10 mouse cellular contexts compared by ENCODE assay signal in genomic region chr10:110707390-110708113, GRCm38 (mm10). TPM values are rescaled to one million over a fixed set of nuclear protein-coding genes. Genes with fewer than 3 reads are reported as not detected.
A peak's percentile ranks its signal among the peaks of the same experiment; 100 is the strongest.
DNase-seq lines count a peak whose midpoint lies in the region; ATAC-seq and TF ChIP-seq lines count a peak whose summit lies in the region.
"Had no signal": no experiment of that assay in that cellular context is flagged by ENCODE, and none has a peak within 500 bp of the region (broad histone marks: within the 10 kb centered on the region; RNA-seq: fewer than 3 reads in every experiment).

No protein-coding gene starts in this region.

- no peak overlapping the region for H3K9ac ChIP-seq in intestine, embryonic 14.5 days (ENCODE audit: low read length)
- peak overlapping the region; percentile 5; the same call in 1 of the 2 replicates for H3K9ac ChIP-seq in liver, adult 2 months (ENCODE audit: low read depth, low read length)
- H3K9ac ChIP-seq: hindbrain, embryonic 15.5 days had no signal

- no peaks in the 10 kb centered on the region for H3K79me2 ChIP-seq in liver, adult 2 months (ENCODE audit: control insufficient read depth, insufficient read depth, low read length)

- DNase-seq in embryo, embryonic 10 days (ENCODE audit: low spot score), result peak; percentile 35
- no peak for DNase-seq in embryo, embryonic 9.5 days (ENCODE audit: extremely low spot score)
- peak; percentile 39 for DNase-seq in A20 (ENCODE audit: low read depth, low spot score)
- DNase-seq in intestine, embryonic 14.5 days (ENCODE audit: low spot score), result peak; percentile 53
- DNase-seq in liver, adult 2 months (ENCODE audit: extremely low read depth, low read depth, low spot score), result peak; percentile 99
- DNase-seq in thymus, postnatal 25 days, result no peak
- no peak for DNase-seq in cerebellum, adult 18-20 months
- DNase-seq in adrenal gland, postnatal 14 days, result no peak
- DNase-seq: adrenal gland, adult 8-10 months had no signal

- no peaks in the 10 kb centered on the region for H3K9me3 ChIP-seq in intestine, embryonic 14.5 days (ENCODE audit: control insufficient read depth, low read length)
- H3K9me3 ChIP-seq: hindbrain, embryonic 15.5 days had no signal

- peak overlapping the region; percentile 34 for H3K4me2 ChIP-seq in intestine, embryonic 14.5 days (ENCODE audit: low read length)
- H3K4me2 ChIP-seq: hindbrain, embryonic 15.5 days had no signal

- H3K4me1 ChIP-seq in intestine, embryonic 14.5 days (replicated peaks; ENCODE audit: control insufficient read depth, insufficient read depth, low read length), result no peaks in the 10 kb centered on the region
- peaks cover 8% of the 10 kb centered on the region for H3K4me1 ChIP-seq in liver, adult 2 months (ENCODE audit: control insufficient read depth, insufficient read depth, low read length)

- H3K27ac ChIP-seq in intestine, embryonic 14.5 days (ENCODE audit: low read depth), result no peak overlapping the region
- peak overlapping the region; percentile 83 for H3K27ac ChIP-seq in liver, adult 2 months (replicated peaks; ENCODE audit: insufficient read depth, low read depth, low read length)
- H3K27ac ChIP-seq: hindbrain, embryonic 15.5 days had no signal

- no peak for TF ChIP-seq POLR2A in liver, adult 2 months (IDR thresholded peaks at IDR 0.05; ENCODE audit: extremely low read depth, insufficient read depth, low read length)

- WGBS in intestine, embryonic 14.5 days, result 45% methylated on average over 16 of the region's 16 CpGs
- 12% methylated on average over 16 of the region's 16 CpGs for WGBS in liver, adult 2 months

- peak; percentile 62; the same call in 1 of the 2 replicates for ATAC-seq in intestine, embryonic 14.5 days (replicated peaks; ENCODE audit: low FRiP score, low TSS enrichment, low read depth)

- H3K27me3 ChIP-seq in intestine, embryonic 14.5 days (replicated peaks; ENCODE audit: control insufficient read depth, insufficient read depth, low read length), result no peaks in the 10 kb centered on the region
- H3K27me3 ChIP-seq in liver, adult 2 months (ENCODE audit: control insufficient read depth, insufficient read depth, low read length), result no peaks in the 10 kb centered on the region
- H3K27me3 ChIP-seq: hindbrain, embryonic 15.5 days had no signal

- TF ChIP-seq CTCF in liver, adult 2 months (IDR thresholded peaks at IDR 0.05; ENCODE audit: low read depth, low read length), result peak; percentile 37; the same call in 1 of the 2 replicates

- H3K36me3 ChIP-seq in intestine, embryonic 14.5 days (ENCODE audit: control insufficient read depth, insufficient read depth, low read length), result no peaks in the 10 kb centered on the region
- no peaks in the 10 kb centered on the region for H3K36me3 ChIP-seq in liver, adult 2 months (ENCODE audit: control insufficient read depth, insufficient read depth, low read length)
- H3K36me3 ChIP-seq: hindbrain, embryonic 15.5 days had no signal

- H3K4me3 ChIP-seq in intestine, embryonic 14.5 days (ENCODE audit: low read depth, low read length), result no peak overlapping the region
- H3K4me3 ChIP-seq in liver, adult 2 months (ENCODE audit: insufficient read depth, low read depth, low read length), result no peak overlapping the region
- H3K4me3 ChIP-seq: hindbrain, embryonic 15.5 days had no signal

RNA-seq across cellular contexts. Expression of gene E2f7, which starts 37.7 kb away (rescaled TPM):
- polyA plus RNA-seq in intestine, embryonic 14.5 days (2014; fragmentation: Nextera tagmentation; extraction: Ambion mirVana), result 22.2 and 23.0 TPM in 2 replicates
- total RNA-seq in liver, adult 2 months (2014; rRNA removed), result 0.34 and 0.46 TPM in 2 replicates
- 0.04 and 0.13 TPM in 2 replicates for polyA plus RNA-seq in liver, adult 2 months (2012; rRNA removed)
- 5.5 and 6.9 TPM in 2 replicates for total RNA-seq in adrenal gland, postnatal 14 days (2021)

Comparison
In these comparisons a context has a peak if more than half of its experiments do, and no peak if none do; other contexts are left out.
1. DNase-seq: peak in embryo, embryonic 10 days (single experiment), A20 (single experiment), intestine, embryonic 14.5 days (single experiment) and liver, adult 2 months (single experiment); none in embryo, embryonic 9.5 days (single experiment), thymus, postnatal 25 days (single experiment), cerebellum, adult 18-20 months (0 of 2) and adrenal gland, postnatal 14 days (single experiment).